Mouse (Mus musculus): ENCODE measurements around the gene Arhgap9.

- no peak for TF ChIP-seq CTCF (IDR thresholded peaks at IDR 0.05; ENCODE audit: low read depth, low read length)
- no peak for TF ChIP-seq POLR2A (IDR thresholded peaks at IDR 0.05; ENCODE audit: borderline replicate concordance, low read depth, low read length)
These were observed 37.6 kb upstream of the Arhgap9 start for GRCm38 (mm10) chr10:127284105-127284622.

Measured in bone marrow macrophage, adult 2 months (primary cell).